Mouse (Mus musculus): ENCODE data around the gene Ttc28.
A peak's percentile ranks its signal among the peaks of the same experiment; 100 is the strongest.

Gene Ttc28

GRCm38 (mm10) chr5:111127786-111128185, 248.2 kb downstream of the Ttc28 start:
- peak; percentile 66 for DNase-seq (ENCODE audit: low read depth, low spot score)

GRCm38 (mm10) chr5:111130121-111130520, 250.5 kb downstream of the Ttc28 start:
- no peak for DNase-seq (ENCODE audit: low read depth, low spot score)

- peak; percentile 40 for DNase-seq (ENCODE audit: low read depth, low spot score)
Observed at GRCm38 (mm10) chr5:111131561-111131960, 252.0 kb downstream of the Ttc28 start.

- DNase-seq (ENCODE audit: low read depth, low spot score), result peak; percentile 43
Observed at GRCm38 (mm10) chr5:111133150-111133549, 253.5 kb downstream of the Ttc28 start.

- no peak for DNase-seq (ENCODE audit: low read depth, low spot score)
Observed at GRCm38 (mm10) chr5:111133754-111134153, 254.2 kb downstream of the Ttc28 start.

GRCm38 (mm10) chr5:111137283-111137682, 257.7 kb downstream of the Ttc28 start:
- DNase-seq (ENCODE audit: low read depth, low spot score), result no peak

- no peak for DNase-seq (ENCODE audit: low read depth, low spot score)
Observed at GRCm38 (mm10) chr5:111137742-111138141, 258.1 kb downstream of the Ttc28 start.

GRCm38 (mm10) chr5:111138239-111138833, 258.7 kb downstream of the Ttc28 start:
- DNase-seq (ENCODE audit: low read depth, low spot score), result no peak

GRCm38 (mm10) chr5:111138927-111139565, 259.4 kb downstream of the Ttc28 start:
- DNase-seq (ENCODE audit: low read depth, low spot score), result no peak

- no peak for DNase-seq (ENCODE audit: low read depth, low spot score)
Observed at GRCm38 (mm10) chr5:111139622-111140021, 260.0 kb downstream of the Ttc28 start.

- DNase-seq (ENCODE audit: low read depth, low spot score), result no peak
Observed at GRCm38 (mm10) chr5:111141139-111141885, 261.7 kb downstream of the Ttc28 start.

GRCm38 (mm10) chr5:111142837-111143236, 263.2 kb downstream of the Ttc28 start:
- DNase-seq (ENCODE audit: low read depth, low spot score), result no peak

- peak; percentile 34 for DNase-seq (ENCODE audit: low read depth, low spot score)
Observed at GRCm38 (mm10) chr5:111144411-111144810, 264.8 kb downstream of the Ttc28 start.

GRCm38 (mm10) chr5:111150581-111150980, 271.0 kb downstream of the Ttc28 start:
- DNase-seq (ENCODE audit: low read depth, low spot score), result no peak

- no peak for DNase-seq (ENCODE audit: low read depth, low spot score)
Observed at GRCm38 (mm10) chr5:111151882-111152759, 272.5 kb downstream of the Ttc28 start.

- DNase-seq (ENCODE audit: low read depth, low spot score), result no peak
Observed at GRCm38 (mm10) chr5:111154586-111154985, 275.0 kb downstream of the Ttc28 start.

GRCm38 (mm10) chr5:111155271-111155670, 275.7 kb downstream of the Ttc28 start:
- DNase-seq (ENCODE audit: low read depth, low spot score), result no peak

- DNase-seq (ENCODE audit: low read depth, low spot score), result no peak
Observed at GRCm38 (mm10) chr5:111155928-111156327, 276.3 kb downstream of the Ttc28 start.

- no peak for DNase-seq (ENCODE audit: low read depth, low spot score)
Observed at GRCm38 (mm10) chr5:111158266-111158665, 278.7 kb downstream of the Ttc28 start.

- DNase-seq (ENCODE audit: low read depth, low spot score), result no peak
Observed at GRCm38 (mm10) chr5:111159628-111160321, 280.2 kb downstream of the Ttc28 start.
